Mouse (Mus musculus) forebrain, embryonic 13.5 days (tissue): ENCODE measurements around the gene Src. TPM values are rescaled to one million over a fixed set of nuclear protein-coding genes. Genes with fewer than 3 reads are reported as not detected.

Experiments
- ATAC-seq: fragments of 200-750 bp; cut with Nextera tagmentation; 2 replicates; pipeline ENCODE4 v1.8.0; 2017
- H3K27ac ChIP-seq: fragments of 300-500 bp; sonication (generic); 2 replicates; pipeline ENCODE4 v1.5.1; 2015; ENCODE audit warnings: inconsistent platforms, mild to moderate bottlenecking, moderate library complexity
- H3K27me3 ChIP-seq: fragments of 300-500 bp; sonication (generic); 2 replicates; pipeline ENCODE4 v1.6.1; 2015; ENCODE audit warnings: mild to moderate bottlenecking, inconsistent platforms
- H3K36me3 ChIP-seq: fragments of 300-500 bp; sonication (generic); 2 replicates; pipeline ENCODE4 v1.6.1; 2015; ENCODE audit warnings: mild to moderate bottlenecking, inconsistent platforms; ENCODE audit not compliant: poor library complexity, severe bottlenecking
- H3K4me1 ChIP-seq: fragments of 300-500 bp; sonication (generic); 2 replicates; pipeline ENCODE4 v1.6.1; 2015; ENCODE audit warnings: inconsistent platforms
- H3K4me2 ChIP-seq: fragments of 300-500 bp; sonication (generic); 2 replicates; pipeline ENCODE4 v1.6.1; 2015; ENCODE audit warnings: inconsistent platforms, mild to moderate bottlenecking, moderate library complexity
- H3K4me3 ChIP-seq: fragments of 300-500 bp; sonication (generic); 2 replicates; pipeline ENCODE4 v1.5.1; 2015; ENCODE audit warnings: mild to moderate bottlenecking, inconsistent platforms
- H3K9ac ChIP-seq: fragments of 300-500 bp; sonication (generic); 2 replicates; pipeline ENCODE4 v1.6.1; 2015; ENCODE audit warnings: mild to moderate bottlenecking, inconsistent platforms
- H3K9me3 ChIP-seq: fragments of 300-500 bp; sonication (generic); replicated peaks from 2 replicates; pipeline ENCODE4 v1.6.1; 2016; ENCODE audit warnings: inconsistent platforms
- WGBS: fragments of 180-500 bp; shearing (Covaris S2); methylation state at CpG from one replicate; pipeline ENCODE4 v1.1.7; 2015; 5-methylcytosine and 5-hydroxymethylcytosine counted together
- polyA plus RNA-seq: library from polyadenylated mRNA; unstranded; fragments of >200 nt; fragmentation: Nextera tagmentation; extraction: Ambion mirVana; gene quantifications from 2 replicates; pipeline ENCODE4 v1.2.1, GENCODE M21; 2015

Src gene
- polyA plus RNA-seq, 1 experiment from 2014 or later: 28.9 TPM

DNA sequence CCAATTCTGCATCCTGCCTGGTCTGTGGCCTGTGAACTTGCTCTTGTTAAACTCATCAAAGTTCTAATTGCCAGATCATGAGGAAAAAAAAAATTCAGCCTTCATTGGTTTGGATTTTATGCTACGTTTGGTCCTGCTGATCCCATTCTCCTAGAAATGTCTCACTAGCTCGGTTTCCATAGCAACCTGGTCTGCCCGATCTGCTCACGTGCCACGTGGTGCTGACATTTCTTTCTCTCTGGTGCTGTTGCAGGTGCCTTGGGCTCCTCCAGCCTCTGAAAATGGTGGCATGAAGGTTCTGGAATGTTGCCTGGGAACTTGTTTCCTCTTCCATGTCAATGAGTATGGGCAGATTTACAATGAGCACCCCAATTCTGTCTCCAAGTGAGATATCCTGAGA lies 102.3 kb downstream of the Src start:
- Histone ChIP-seq H3K4me1 (peaks cover 55% of the 10 kb centered on the region), H3K4me3 (no peak overlapping the region), H3K36me3 (no peaks in the 10 kb centered on the region), H3K27me3 (no peaks in the 10 kb centered on the region), H3K27ac (peak overlapping the region; percentile 69), H3K9ac (no peak overlapping the region), H3K9me3 (no peaks in the 10 kb centered on the region), H3K4me2 (no peak overlapping the region)
- peak; percentile 54; the same call in 1 of the 2 replicates for ATAC-seq
- 13% methylated on average over 5 of the region's 5 CpGs for WGBS

Other genes with a start within 250 kb of the Src start
- gene Rbl1, start 213.9 kb upstream of the Src start, polyA plus RNA-seq: 24.3 and 25.6 TPM in 2 replicates
- 197 and 218 TPM in 2 replicates for gene Rpn2, start 139.4 kb upstream of the Src start, polyA plus RNA-seq
- gene Mroh8, start 138.9 kb upstream of the Src start, polyA plus RNA-seq: 0.64 and 0.72 TPM in 2 replicates
- 2.5 TPM in 2 replicates for gene Ghrh, start 70.9 kb upstream of the Src start, polyA plus RNA-seq
- 89.9 and 95.2 TPM in 2 replicates for gene Manbal, start 50.9 kb upstream of the Src start, polyA plus RNA-seq
- 6,508 and 7,407 TPM in 2 replicates for gene Nnat, start 141.6 kb downstream of the Src start, polyA plus RNA-seq
- 161 and 187 TPM in 2 replicates for gene Blcap, start 152.8 kb downstream of the Src start, polyA plus RNA-seq